Mouse (Mus musculus) T-helper 1 cell (primary cell): ENCODE results near the gene Galnt4.

Experiments used
- in situ Hi-C: fragments of 300-600 bp; cut with MboI, MseI; formaldehyde crosslinking; loops from one replicate; pipeline ENCODE4 v1.15.1; 2025; ENCODE audit warnings: high pct_unique_total_duplicates

Gene Galnt4

DNA sequence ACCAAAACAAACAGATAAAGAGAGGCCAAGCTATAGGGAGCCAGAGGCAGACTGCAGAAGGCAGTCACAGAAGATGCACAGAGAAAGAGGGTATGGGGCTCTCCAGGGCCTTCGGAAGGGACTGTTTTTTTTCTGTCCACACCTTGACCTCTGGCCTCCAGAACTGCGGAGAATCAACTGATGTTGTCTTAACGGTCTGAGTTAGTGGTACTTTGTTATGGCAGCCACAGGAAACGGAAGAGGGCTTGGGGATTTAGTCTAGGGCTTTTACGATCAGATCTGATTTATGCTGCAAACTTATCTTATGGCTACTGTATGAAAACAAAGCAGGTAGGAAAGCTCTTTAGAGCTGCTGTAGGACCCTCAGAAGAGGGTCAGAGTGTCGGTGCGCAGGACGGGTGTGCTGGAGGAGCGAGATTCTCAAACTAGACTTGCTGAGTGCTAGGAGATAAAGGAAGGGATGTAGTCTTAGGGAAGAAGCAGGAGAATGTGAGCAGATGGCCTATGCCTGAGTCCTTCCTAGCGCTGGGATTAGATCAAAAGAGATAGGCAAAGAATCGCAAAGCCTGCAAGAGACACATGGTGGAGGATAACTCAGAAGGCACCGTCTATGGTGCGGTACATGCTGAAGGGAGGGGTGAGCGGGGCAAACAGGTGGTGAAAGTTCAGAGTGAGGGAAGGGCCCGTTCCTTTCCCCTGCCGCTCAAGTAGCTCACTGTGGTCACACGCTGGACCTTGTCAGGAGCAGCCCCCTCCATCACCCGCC, 7.7 kb downstream of the Galnt4 start:
- in situ Hi-C loops = no loop called here

DNA sequence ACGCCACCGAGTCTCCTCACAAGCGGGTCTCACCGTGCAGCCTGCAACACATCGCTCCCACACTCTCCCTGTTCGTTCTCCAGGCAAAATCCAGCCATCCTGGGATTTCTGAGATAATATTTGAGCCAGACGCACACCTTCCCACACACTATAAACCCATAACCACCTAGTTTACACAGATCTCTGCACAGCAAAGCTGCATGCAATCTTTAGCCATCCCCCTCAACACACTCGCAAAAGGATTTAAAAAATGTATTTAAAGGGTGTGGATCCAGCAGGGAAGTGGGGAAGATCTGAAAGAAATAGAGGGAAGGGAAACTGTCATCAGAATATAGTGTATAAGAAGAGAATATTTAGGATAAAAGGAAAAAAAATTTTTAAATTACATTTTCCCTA, 8.3 kb downstream of the Galnt4 start:
- in situ Hi-C loops = no loop called here

DNA sequence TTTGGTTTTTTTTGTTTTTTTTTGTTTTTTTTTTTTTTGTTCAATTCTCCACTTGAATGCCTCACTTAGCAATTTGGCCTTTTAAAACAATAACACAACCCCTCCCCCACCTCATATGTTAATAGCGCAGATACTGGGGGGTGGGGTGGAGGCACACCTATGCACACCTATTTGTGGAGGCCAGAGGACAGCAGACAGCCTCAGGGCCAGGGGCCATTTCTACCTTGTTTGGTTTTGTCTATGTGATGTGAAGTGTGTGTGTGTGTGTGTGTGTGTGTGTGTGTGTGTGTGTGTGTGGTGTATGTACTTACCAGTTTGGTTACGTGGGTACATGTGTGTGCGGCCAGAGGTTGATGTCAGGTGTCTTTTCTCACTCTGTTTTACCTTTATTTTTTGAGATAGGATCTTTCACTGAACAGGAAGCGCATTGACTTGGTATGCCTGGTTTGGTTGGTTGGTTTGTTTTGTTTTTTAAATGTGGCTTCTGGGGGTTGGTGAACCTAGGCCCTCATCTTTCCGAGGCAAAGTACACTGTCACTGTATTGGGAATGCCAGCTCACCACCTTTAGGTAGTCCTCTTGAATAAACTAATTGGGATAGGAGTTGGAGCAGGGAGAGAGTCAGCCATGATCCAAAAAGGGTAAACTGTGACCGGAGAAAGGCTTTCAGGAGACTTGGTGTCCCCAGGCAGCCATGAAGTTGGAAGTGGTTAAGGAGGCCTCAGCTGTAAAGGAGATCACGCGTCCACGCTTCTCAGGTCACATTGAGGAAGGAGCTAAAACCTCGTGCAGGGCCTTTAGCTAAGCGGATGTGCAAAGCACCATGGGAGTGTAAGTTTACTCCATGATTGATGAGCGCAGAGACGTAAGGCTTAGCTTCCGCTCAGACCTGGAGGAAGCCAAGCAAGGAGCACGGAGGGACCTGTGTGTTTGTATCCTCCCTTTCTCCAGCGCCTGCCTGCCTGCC, 9.0 kb downstream of the Galnt4 start:
- in situ Hi-C loops = no loop called here

DNA sequence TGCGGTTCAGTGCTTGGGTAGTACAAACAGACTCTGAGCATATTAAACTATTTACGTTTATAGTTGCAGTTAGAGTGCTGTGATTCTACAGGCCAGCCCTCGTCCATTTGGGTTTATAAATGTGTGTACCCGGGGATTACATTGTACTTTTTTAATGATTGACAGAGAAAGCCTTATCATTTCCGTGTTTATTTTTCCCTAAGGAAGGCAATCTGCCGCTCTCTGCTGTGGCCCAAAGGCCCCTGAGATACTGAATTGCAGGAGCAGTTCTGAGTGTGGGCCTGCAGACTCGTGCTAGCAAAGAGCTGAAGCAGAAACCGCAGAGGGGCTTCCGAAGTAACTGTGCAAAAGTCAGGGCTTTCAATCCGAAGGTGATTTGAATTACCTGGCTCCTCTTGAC, 9.9 kb downstream of the Galnt4 start:
- in situ Hi-C loops = no loop called here

- in situ Hi-C loops = no loop called here
Observed at GRCm38 (mm10) chr10:99118697-99119096, 10.7 kb downstream of the Galnt4 start.

- in situ Hi-C loops = no loop called here
Observed at GRCm38 (mm10) chr10:99119471-99119870, 11.5 kb downstream of the Galnt4 start.

GRCm38 (mm10) chr10:99126225-99126624, 18.3 kb downstream of the Galnt4 start, which contains the start of gene Phxr2:
Gene Phxr2, minus strand, starts transcription at chr10:99126325.
- in situ Hi-C loops = no loop called here

DNA sequence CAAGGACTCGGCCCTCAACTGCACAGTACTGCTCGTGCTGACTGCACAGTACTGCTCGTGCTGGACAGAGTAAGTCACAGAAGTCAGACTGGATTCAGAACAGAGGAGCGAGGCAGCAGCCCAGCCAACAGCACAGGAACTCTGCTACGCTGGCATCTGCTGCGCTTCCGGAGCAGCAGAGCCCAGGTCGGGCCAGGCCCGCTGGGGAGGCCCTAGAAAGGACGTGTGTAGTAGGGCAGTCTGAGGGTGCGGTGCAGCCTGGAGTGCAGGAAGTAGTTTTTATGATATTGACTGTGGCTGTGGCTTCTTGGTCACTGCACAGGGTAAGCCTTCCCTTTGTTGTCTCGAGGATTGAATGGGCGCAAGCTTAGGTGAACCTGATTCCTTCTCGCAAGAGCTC, 19.0 kb downstream of the Galnt4 start:
- in situ Hi-C loops = no loop called here

GRCm38 (mm10) chr10:99127691-99128261, 19.8 kb downstream of the Galnt4 start:
- in situ Hi-C loops = no loop called here

GRCm38 (mm10) chr10:99130611-99131010, 22.7 kb downstream of the Galnt4 start:
- in situ Hi-C loops = no loop called here

DNA sequence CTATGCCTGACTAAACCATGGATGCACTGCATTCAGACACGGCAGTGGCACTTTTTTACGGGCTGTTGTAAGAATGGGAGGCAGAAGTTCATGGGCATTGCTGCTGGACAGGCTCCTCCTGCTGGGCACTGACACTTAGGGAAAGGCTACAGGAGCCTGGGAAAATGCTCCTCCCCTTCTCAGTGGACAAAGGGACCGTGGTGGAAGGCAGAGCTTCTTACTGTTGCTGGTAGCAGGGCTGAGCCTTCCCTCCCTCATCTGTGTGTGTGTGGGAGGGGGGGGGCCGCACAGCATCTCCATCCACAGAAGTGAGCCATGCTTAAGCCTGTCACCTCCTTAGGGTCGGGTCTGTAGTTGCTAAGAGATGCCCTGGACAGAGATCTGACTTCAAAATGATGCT, 23.3 kb downstream of the Galnt4 start:
- in situ Hi-C loops = no loop called here

DNA sequence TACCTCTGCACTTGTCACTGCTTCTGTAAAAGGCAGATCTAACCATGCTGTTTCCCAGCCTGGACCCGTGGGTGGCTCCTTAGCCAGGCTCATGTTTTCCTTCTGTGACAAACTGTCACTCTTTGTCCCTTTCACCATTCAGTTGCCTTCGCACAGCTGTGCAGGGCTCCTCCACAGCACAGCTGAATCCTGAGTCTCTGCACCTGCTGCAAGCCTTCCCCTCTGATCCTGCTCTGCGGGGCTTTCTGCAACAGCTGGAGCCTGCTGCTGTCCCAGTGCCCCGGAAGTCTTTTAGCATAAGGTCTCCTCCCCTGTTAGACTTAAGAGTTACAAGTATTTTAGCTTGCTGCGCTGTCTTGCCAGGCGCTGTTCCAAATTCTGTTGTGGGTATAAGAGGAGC, 24.2 kb downstream of the Galnt4 start:
- in situ Hi-C loops = no loop called here

DNA sequence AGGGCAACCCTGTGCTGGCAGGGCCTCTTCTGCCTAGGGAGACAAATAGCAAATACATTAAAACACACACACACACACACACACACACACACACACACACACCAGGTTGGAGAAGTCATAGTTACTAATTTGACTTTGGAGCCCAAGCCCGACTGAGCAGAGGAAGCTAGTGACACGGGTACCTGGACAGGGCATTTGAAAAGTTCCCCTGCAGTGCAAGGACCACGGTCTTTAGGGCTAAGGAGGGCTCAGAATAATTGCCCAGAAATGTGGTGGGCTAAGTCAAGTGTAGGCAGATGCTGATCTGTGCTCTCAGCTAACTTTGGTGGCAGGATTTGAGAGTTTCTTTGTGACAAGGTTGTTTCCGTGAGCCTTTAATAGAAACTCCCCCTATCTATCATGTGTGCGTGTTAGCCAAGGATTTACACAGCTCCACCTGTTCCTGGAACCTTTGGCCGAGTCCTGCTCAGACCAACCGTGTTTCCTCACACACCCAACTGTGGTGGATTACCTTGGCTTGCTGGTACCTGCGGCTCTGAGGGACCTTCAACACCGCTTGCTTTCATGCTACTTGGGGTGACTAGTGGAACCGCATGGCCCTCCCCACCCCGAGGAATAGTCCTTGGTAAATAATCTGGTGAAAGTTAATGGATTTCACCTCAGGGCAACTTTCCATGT, 24.8 kb downstream of the Galnt4 start:
- in situ Hi-C loops = no loop called here

GRCm38 (mm10) chr10:99133321-99133875, 25.4 kb downstream of the Galnt4 start:
- in situ Hi-C loops = no loop called here

DNA sequence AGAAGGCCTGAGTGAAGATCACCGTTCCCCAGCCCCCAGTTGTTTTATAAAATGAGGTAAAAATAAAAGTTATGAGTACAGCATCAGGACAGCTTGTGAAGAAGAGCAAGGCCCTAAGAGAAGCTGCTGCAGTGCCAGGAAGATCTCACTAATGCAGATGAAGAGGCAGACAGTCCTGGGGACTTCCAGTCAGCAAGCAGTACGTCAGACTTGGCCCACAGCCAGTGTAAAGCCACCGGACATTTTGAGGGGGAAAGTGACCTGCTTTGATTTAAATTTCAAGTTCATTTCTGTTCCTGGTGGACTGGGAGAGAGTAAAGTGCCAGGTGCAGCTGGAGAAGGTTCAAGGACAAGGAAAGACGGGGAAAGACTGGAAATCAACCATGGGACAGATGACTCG, 28.4 kb downstream of the Galnt4 start:
- in situ Hi-C loops = no loop called here

- in situ Hi-C loops = no loop called here
Observed at GRCm38 (mm10) chr10:99145611-99146010, 37.7 kb downstream of the Galnt4 start.

DNA sequence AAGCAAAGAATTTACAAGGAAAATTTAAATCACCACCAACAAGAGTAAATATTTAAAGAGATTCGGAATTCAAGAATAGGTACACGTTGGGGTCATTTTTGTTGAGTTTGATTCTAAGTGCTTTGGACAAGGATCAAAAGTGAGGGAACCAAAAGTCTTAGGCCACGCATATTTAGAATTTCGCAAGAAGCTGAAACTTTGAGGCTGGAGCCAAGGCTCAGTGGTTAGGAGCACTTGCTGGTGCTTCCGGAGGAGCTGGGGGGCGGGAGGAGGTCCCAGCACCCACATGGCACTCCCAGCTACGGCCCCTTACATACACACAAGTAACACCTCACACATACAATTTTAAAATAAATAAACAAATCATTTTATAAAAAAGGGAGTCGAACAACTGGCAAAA, 38.6 kb downstream of the Galnt4 start:
- in situ Hi-C loops = no loop called here

DNA sequence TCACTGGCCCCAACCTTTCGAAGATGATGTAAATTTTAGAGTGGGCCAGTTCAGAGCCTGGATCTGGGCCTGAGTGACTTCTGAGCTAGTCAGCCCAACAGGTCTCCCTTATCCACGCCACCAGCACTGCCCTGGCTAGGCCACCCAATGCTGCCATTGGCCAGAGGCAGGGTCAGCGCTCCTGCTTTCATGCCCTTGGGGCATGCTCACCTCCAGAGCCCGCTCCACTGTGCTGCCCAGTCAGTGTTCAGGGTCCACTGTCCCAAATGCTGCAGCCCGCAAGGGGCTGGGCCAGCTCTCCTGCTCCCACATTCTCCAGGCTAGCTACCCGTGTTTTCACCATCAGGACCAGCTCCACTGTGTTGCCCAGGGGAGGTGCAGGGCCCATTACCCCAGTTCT, 42.1 kb downstream of the Galnt4 start:
- in situ Hi-C loops = loop anchor here (25.0 kb wide), 1 partner anchor 1337 kb away; the partner anchor contains the start of genes Cep290 and Tmtc3

- in situ Hi-C loops = loop anchor here (25.0 kb wide), 1 partner anchor 1336 kb away; the partner anchor contains the start of genes Cep290 and Tmtc3
Observed at GRCm38 (mm10) chr10:99151580-99151979, 43.6 kb downstream of the Galnt4 start.

DNA sequence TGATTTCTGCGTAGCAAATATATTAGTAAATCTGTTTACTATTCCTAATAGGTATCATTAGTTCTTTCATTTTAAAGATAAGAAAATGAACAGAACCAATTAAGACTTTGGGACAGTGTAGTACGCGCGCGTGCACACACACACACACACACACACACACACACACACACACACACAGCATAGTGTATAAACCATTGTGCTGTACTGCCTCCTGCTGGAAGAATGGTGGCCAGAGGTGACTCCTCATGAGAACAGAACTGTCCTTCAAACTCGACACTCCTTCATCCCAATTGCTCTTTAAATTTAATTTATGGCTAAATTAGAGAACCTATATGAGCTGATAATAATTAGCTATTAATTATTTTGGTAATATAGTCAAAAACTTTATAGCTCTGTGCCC, 44.1 kb downstream of the Galnt4 start:
- in situ Hi-C loops = loop anchor here (25.0 kb wide), 1 partner anchor 1335 kb away; the partner anchor contains the start of genes Cep290 and Tmtc3

DNA sequence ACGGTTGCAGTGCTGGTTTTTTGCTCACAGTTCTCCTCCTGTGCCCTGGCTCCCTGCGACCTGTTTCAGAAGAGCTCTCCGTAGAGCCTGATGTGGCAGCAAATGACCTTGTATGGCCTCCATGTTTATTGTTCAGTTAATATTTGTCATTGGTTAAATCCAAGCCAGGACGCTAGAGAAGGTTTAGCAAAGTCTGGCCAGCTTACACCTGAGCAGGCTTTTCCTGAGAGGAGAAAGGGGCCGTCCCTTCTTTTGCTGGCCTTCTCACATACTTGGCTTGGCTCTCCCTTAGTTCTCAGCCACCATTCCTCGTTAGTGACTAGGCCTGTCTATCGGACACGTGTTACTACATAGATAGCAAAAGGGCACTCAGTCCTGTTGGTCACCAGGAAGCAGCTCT, 46.7 kb downstream of the Galnt4 start:
- in situ Hi-C loops = loop anchor here (25.0 kb wide), 1 partner anchor 1333 kb away; the partner anchor contains the start of genes Cep290 and Tmtc3
